Mouse (Mus musculus) MEL (cell line): ENCODE results near the gene Adgrg5.

ENCODE experiments used
- ETS1 ChIP-seq: IDR thresholded peaks from 2 replicates; pipeline ENCODE4 v1.6.1; 2012; ENCODE audit warnings: low read depth, mild to moderate bottlenecking, inconsistent platforms, low read length, improper control_type of control experiment, moderate library complexity
- MEF2A ChIP-seq: IDR thresholded peaks from 2 replicates; pipeline ENCODE4 v1.6.1; 2014; ENCODE audit warnings: low read depth, mild to moderate bottlenecking, inconsistent platforms, low read length, improper control_type of control experiment; ENCODE audit not compliant: poor library complexity, insufficient replicate concordance, severe bottlenecking; ENCODE audit errors: extremely low read depth
- POLR2A ChIP-seq, 2 experiments: IDR thresholded peaks; 2 replicates each; pipeline ENCODE4 v1.6.1; 2011 to 2012; ENCODE audit warnings: low read length in 2 of 2, mild to moderate bottlenecking in 2 of 2, control low read depth in 1 of 2, improper control_type of control experiment in 1 of 2, low read depth in 1 of 2, moderate library complexity in 1 of 2; ENCODE audit not compliant: control insufficient read depth in 1 of 2, insufficient read depth in 1 of 2, poor library complexity in 1 of 2
- TBP ChIP-seq: IDR thresholded peaks from 2 replicates; pipeline ENCODE4 v1.8.0; 2011; ENCODE audit warnings: low read depth, low read length, improper control_type of control experiment
- TCF12 ChIP-seq: IDR thresholded peaks from 2 replicates; pipeline ENCODE4 v1.6.1; 2014; ENCODE audit warnings: low read depth, mild to moderate bottlenecking, inconsistent platforms, low read length, improper control_type of control experiment, moderate library complexity

DNA sequence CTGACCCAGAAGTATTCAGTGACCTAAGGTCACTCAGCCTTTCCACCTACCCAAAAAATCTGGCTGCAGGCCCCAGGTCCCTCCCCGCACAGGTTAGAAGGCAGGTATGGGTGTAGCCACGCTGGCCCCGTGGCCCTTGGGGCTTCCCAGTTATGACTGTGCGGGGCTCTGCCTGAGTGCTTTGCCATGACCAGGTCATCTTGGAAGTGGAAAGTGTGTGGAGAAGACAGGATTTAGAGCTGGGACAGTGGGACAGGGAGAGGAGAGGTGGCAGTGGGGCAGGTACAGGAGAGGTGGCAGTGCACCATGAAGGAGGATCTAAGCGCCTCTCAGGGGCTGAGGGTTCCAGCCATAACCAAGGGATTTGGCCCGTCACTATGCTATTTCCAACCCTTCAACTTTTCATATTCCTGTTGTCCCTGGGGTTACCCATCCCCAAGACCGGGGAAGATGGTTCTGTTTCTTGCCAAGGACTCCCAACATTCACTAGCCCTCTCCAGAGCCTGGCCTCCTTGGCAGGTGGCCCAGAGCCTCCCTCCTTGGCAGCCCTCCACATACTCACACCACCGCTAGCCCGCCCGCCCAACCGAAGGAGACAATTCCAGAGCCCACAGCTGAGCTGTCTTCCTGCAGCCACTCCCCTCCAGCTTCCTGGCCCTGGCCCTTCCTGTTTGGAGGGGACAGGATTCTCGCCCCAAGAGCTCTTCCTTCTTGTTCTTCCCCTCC, 18.9 kb upstream of the Adgrg5 start:
- no peak for TF ChIP-seq POLR2A (IDR thresholded peaks at IDR 0.05; ENCODE audit: control insufficient read depth in 1 of 2, insufficient read depth in 1 of 2, low read depth in 1 of 2, low read length in 2 of 2, poor library complexity in 1 of 2)
- TF ChIP-seq TBP = no peak
- no peak for TF ChIP-seq MEF2A
- TF ChIP-seq ETS1 = no peak
- no peak for TF ChIP-seq TCF12
